Mouse (Mus musculus) T-helper 2 cell (primary cell): Measurements from ENCODE around the gene Mtus2.
"Not testable (repeated sequence)": the region's sequence is repeated elsewhere in the genome, so short reads cannot be mapped to it uniquely, and the experiment has no call there.

Source experiments
- in situ Hi-C: fragments of 300-600 bp; cut with MboI, MseI; formaldehyde crosslinking; loops from one replicate; pipeline ENCODE4 v1.15.1; 2025; ENCODE audit warnings: high pct_unique_total_duplicates

The Mtus2 gene

DNA sequence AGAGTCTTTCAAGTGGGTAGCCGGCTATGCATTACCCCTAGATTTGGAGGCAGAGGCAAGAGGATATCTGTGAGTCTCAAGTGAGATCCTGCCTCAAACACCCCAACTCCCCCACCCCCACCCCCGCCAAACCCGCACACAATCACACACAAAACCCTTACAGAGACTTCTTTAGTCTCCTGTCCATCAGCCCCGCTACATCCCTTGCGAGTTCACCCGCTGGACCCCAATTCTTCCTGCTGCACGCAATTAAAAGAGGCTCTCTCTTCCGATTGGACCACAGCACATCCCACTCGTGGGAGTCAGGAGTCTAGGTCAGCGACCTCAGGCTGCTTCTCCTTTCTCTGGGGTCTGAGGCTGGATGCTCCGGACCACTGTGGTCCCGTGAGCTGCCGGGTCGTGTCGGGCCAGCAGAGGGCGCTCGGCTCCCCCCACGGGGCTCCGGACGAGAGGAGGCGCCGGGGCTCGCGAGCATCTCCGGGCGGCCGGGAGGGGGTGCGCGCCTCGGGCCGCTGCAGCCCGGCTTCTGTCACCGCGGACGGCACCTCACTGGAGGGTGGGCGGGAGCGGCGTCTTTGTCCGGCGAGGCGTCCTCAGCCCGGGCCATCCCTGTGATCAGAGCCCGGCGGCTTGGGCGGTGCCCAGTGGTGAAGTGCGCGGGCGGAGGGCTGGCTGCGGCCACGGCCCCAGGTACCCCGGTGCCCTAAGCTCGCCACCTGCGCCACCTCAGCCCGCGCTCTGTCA lies at the start of gene Mtus2:
Gene Mtus2, plus strand, starts transcription at position 500 of the 744 bp plus-strand sequence.
- in situ Hi-C loops = no loop called here

DNA sequence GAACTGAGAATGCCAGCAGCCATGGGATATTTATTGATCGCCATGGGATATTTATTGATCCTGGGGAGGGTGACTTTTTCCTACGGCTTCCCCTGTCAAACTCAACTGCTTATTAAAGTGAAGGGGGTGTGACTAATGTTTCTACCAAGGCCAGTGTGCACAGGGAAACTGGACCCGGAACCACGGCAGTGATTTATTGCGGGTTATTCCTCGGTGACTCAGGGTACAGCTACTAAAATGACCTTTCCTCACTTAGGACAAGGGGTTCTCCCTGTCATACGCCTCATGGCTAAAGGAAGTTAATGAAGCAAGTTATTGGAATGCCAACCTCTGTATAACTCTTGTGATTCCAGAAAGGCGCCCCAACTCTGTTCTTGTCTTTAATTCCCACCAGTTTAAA lies 49.3 kb upstream of the Mtus2 start:
- in situ Hi-C loops = no loop called here

DNA sequence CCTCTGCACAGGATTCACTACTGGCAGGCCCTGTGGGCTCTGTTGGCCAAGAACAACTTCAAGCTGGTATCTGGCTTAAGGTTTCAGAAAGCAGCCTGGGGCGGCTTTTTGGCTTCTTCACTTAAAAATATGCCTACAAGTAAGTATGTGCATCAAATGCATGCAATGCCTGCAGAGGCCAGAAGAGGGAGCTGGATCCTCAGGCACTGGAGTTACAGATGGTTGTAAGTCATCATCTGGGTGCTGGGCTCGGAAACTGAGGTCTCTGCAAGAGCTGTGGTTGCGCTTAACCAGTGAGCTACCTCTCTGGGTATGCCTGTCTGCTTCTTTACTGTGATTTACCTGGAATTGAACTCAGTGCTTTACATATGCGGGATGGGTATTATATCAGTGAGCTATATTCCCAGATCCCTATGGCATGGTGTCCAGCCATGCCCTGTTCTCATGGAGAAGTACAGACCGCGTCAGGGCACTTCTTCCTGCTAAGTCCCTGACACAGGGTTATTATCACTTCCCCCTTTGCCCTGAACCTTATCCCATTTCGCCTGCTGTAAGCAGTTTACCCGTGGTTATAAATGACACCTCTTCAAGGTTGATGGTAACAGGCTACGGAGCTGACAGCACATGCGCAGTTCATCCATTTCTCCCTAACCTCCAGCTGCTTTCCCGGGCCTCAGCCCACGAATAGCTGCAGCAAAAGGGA lies 46.2 kb upstream of the Mtus2 start:
- in situ Hi-C loops = no loop called here

DNA sequence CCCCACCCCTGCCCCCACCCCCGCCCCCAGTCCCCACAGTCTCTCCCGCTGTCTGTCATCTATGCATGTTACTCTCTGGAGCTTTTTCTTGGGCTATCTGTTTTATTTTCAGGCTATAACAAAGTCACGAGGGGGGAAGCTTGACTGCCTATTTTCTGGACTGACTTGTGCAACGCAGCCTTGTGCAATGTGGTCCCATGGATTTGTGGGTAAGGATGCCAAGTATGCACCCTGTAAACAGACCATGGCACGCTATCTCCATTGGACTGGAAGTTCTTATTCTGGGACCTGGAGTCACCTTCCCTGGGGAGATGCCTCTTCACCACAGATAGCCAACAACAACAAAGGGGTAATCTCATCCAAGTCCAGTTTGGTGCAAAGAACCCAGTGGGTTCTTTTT lies 45.4 kb upstream of the Mtus2 start:
- in situ Hi-C loops = no loop called here

DNA sequence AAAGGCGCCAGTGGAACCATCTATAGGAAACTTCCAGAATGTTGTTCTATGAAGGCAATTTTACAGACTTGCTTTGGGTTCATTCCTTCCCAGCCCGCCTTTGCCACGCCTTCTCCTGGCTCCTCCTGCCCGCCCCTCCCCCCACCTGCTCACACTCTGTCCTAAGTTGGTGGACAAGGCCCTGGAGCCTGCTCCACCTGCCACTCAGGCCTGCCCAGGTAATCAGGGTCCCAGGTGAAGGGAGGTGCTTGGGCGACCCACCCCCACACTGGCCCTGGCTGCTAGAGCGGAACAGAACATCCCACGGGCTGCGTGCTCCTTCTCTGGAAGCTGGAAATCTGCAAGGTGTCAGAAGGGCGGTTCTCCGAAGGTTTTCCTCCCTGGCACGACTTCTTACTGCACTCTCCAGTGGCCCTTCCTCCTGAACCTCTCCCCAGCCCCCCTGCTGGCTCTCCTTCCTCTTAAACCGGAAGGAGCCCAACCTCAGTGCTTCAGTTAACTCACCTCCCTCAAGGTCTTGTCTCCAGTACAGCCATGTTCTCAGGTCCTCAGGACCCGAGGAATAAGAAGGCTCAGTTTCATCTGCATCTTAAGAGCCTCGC lies 43.8 kb upstream of the Mtus2 start:
- in situ Hi-C loops = no loop called here

DNA sequence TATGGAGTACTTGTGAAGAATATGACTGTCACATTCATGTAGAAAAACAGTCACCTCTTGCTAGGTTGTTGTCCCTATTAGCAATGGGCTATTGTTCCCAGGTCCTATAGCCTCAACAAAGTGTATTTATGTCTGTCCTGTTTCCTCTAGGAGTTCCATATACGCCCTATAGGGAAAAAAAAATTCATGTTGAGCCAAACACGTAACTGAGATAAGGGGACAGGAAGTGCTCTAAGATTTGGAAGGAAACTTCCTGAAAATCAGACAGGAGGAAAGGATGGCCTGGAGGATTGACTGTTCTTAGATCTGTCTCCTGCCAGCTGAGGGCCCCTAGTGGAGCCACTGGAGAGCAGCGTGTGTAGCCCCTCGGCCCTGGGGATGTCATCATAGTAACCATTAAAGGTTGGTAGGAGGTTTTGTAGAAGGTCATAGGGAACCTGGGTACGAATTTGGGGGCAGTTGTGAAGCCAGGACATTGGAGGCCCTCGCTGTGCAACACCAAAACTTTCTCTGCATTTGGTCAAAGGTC lies 42.0 kb upstream of the Mtus2 start:
- in situ Hi-C loops = no loop called here

DNA sequence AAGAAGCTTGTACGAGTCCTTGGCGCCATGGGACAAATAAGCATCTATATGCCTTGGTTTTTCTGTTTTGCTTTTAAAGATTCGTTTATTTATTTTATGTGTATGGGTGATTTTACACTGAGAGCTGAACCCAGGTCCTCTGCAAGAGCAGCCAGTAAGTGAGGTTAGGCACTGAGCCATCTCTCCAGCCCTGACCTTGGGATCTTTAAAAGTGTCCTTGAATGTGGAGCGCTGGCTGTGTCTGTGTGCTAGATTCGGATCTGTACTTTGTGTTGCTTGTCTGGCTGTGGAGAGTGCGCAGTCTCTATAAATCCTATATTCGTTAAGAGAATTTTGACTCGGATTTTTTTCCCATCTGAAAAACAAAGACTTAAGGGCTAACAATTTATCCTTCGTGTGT lies 40.9 kb upstream of the Mtus2 start:
- in situ Hi-C loops = no loop called here

DNA sequence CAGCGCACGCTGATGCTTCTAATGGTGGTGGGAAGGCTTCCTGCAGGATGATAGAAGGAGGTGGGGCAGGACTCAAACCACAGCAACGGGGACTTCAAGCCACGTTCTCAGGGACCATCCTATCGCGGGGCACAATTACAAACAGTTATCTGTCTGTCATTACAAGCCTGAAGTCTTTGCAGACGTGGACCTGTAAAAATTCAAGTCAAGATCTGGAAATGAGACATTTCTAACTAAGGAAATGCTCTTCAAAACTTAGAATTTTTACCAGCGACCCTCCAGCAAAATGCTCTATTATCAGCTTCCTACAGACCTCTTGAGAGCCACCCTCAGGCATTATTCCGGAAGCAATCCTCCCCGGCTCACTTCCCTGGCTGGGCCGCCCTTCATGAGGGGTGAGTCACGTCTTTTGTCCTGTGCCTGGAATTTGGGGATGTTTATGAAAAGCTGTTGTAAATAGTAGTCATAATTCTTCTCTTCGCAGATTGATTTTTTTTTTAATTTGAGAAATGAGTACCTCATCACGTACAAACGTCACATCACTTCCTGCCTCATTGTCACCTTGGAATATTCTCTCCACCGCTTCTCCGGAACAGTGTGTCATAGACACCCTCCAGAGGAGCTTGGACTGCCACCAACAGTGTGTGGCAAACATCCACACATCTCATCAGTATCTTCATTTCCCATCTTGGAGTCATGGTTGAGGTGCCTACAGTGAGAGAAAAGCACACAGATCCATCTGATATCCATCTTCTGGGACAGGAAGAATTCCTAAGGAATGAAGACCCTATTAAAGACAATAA lies 38.9 kb upstream of the Mtus2 start:
- in situ Hi-C loops = no loop called here

DNA sequence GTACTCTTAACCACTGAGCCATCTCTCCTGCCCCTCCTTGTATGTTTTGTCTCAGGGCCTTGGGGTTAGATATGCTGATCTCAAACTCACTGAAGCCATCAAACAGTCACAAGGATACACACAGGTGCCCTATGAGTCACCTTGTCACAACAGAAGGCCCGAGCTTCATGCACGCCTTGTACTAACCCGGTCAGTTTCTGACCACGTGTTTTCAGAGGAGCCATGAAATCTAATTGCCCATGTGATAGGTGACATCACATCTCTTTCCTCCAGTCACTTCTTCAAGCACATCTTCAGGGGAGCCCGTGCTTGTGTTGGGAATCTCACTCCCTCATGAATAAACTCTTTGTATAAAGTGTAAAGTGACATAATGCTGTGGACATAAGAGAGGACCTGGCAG lies 32.5 kb upstream of the Mtus2 start:
- in situ Hi-C loops = no loop called here

DNA sequence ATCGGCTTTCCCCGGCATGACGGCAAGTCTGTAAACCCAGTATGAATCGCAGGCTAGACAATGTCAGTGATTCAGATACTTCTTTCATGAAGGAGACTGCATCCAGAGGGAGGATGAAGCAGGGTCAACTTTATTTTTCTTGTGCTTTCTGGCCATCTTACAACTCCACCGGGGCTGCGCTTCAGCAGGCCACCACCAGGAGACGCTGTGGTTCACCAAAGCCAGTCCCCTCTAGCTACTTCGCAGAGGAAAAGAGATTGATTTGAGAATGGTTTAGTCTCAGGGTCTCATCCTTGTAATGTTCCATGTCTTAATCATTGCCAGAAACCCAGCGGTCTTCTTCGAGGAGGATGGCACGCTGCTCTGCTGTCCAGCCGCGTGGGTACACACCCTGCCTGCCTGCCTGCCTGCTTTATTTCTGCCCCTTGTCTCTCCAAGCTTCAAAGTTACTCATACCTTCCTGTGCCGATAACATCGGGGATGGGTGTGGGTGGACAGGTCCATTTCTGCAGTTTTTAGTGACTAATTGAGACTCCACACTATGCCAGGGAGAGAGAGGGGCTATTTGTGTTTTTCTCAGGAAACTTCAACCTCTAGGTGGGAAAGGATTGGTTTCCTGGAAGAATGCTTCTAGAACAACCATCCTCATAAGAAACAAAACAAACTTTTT lies 31.1 kb upstream of the Mtus2 start:
- in situ Hi-C loops = no loop called here

DNA sequence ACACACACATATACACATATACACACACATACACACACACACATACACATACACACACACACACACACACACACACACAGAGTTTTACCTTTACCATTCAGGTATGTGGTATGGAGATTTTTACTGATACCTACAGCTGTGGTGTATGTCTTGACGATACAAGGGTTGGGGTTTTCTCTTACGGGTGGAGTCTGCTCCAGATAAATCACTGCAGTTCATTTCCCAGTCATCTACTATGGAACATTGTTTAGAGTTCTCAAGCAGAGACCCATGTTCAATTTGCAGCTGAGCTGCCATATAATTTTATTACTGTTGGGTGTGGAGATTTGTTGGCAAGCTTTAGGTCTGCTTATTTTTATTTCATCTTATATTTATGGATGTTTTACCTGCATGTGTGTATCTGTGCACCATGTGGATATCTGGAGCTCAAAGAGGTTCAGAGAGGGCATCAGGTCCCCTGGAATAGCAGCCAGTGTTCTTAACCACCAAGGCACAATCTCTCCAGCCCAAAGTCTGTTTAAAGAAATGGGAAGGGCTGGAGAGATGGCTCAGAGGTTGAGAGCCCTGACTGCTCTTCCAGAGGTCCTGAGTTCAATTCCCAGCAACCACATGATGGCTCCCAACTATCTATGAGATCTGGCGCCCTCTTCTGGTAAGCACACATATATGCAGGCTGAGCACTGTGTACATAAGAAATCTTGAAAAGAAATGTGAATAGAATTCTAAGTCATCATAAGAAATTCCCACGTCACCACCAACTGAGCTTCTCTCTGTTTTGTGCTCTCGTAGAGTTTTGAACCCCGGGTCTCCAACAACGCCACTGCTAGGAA lies 28.2 kb upstream of the Mtus2 start:
- in situ Hi-C loops = no loop called here

DNA sequence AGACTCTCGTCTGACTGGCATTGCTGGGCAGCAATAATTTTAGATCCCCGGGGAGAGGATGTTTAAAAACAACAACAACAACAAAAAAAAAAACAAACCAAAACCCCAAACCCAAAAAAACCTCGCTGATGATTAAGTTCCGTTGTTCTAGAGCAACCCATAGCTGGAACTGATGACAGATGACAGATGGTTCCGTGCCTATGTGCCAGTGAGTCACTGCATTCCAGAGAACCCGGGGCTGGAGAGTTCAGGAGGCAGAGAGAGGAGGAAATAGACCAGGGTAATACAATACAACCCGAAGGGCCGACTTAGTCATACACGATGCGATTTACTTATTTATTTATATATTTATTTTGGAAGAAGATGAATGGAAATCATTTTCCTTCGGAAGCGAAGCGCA lies 22.0 kb upstream of the Mtus2 start:
- in situ Hi-C loops = no loop called here

DNA sequence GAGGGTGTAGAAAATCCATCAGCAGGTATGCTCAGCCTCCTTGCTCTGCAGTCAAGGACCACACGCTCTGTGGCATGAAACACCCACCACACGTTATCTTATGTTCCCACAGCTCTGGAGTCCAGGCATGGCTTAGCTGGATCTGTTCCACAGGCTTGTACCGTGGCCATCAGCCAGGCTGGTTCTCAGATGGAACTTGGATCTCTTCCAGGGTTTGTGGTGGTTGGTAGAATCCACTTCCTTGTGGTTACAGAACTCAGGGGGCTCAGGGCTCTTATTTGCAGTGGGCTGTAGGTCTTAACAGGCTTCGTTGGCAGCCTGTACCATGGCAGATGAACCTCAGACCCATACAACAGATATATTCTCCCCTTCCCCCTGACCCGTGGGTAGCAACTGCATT lies 17.9 kb upstream of the Mtus2 start:
- in situ Hi-C loops = no loop called here

DNA sequence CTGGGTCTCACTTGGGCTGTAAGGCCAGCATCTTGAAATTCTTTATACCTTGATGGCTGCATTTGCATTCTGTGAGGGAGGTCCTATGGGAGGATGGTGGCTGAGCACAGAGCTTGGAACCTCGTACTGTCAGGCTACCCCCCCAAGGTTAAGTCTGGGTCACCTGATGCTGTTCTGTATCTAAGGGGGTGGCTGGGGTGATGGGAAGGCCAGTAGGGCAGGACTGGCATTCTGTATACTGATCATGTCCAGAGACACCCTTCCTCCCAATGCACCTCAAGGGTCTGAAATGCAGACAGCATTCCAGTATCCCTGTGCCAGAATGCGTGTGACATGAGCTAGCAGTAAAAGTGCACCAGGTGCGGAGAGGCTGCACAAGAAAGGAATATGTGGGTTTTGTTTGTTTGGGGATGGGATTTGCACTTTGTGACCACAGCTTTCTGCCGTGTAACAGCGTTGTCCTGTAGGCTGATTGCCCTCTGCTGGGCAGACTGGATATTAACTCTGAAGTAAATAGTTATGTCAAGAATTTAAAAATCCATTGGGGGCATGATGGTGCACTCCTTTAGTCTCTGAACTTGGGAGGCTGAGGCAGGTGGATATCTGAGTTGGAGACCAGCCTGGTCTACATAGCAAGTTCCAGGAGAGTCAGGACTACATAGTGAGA lies 12.0 kb upstream of the Mtus2 start:
- in situ Hi-C loops = no loop called here

DNA sequence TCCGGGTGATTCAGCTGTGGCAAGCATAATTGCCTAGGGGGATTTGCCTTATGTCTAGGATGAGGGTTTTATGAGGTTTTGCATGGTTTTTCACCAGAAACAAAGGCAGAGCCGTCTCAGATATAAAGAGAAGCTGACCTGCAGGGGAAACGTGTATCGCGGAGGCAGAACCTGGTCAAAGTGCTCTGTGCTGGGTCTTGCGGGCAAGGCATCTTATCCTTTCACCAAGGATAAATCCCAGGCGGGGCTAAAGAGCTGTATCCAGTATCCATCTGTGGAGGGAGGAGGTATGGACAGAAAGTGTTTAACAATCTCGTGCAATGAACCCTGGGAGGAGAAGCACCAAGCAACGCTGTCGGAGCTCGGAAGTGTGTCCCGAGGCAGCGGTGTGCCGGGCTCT lies 7.2 kb upstream of the Mtus2 start:
- in situ Hi-C loops = no loop called here

DNA sequence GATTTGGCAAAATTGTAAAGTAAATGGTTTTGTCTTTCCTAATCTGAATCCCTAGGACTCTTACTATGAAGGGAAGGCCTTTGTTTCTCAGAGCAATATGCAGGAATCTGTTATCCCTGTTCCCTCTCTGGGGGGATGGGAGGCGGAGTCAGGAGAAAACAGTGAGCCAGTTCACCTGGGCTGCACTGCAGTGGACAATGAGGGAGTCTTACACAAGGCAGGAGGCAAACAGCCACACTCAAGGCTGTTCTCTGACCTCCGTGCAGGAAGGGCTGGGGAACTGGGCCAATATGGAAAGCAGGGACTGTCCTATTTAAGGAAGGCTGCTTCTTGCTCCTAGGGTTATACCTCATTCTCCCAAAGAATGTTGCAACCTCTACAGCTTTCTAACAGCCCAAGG lies 5.4 kb upstream of the Mtus2 start:
- in situ Hi-C loops = no loop called here

DNA sequence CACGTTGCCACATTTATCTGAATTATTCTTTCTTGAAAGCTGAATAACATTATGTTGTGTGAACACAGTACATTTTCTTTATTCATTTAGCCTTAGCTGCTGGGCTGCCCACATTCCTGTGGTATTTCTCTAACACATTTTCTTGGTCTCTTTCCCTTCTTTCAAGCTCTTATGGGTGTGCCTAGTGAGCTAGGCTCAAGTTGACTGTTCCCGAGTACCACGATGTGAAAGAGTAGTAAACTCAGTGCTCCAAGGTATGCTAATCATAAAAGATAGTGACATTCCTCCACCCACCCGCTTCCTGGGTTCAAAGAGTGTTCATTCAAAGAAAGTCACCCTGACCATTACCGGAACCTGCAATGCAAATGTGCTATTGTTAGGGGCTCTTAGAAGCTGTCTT lies 3.9 kb upstream of the Mtus2 start:
- in situ Hi-C loops = not testable (repeated sequence)

DNA sequence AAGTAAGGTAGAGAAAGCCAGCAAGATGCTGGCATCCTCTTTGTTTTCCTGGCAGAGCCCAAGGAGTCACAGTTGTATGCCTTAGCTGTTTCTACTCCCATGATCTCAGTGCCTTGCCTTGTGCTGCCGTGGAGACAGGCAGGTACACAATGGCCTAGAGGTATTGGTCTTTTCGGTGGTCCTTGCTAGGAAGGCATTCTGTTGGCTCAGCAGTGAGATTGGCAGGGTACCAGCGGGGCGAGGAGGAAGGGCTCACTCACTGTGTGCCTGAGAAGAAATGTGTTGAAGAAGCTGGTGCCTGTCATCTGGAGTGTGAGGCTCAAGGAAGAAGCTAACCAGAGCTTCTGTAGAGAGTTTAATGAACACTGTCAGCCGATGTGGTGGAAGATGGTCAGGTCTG lies 1.4 kb upstream of the Mtus2 start:
- in situ Hi-C loops = no loop called here

DNA sequence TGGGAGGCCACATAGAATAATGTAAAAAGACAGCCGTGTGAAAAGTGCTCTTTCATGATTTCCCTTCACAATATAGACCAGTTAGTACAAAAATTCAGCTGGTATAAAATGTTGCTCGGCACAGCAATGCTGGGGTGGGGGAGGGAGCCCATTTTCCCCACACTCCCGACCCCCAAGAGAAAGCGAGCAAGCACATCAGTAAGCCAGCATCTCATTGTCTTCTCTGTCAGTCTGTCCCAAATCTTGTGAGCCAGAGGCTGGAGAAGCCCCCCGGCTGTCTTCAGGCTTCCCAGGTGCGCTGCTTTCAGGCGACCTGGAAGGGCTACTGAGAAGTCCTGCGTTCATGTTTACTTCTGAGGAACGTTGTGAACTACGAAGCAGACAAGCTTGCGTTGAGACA lies 699 bp upstream of the Mtus2 start:
- in situ Hi-C loops = no loop called here
